Mouse (Mus musculus) retina, postnatal 1 day (tissue): ENCODE measurements around the gene Hectd1.
A peak's percentile ranks its signal among the peaks of the same experiment; 100 is the strongest.

Experiments used
- DNase-seq: peaks from one replicate; pipeline ENCODE4 v3.0.0-alpha.2; 2012

The Hectd1 gene

GRCm38 (mm10) chr12:51843576-51844520 is 14.5 kb upstream of the Hectd1 start:
- DNase-seq, result no peak

GRCm38 (mm10) chr12:51842081-51842864 is 12.9 kb upstream of the Hectd1 start:
- DNase-seq, result peak; percentile 67

- DNase-seq, result no peak
These were observed 10.5 kb upstream of the Hectd1 start for GRCm38 (mm10) chr12:51839856-51840255.

- DNase-seq, result no peak
These were observed 5.9 kb upstream of the Hectd1 start for GRCm38 (mm10) chr12:51835219-51835618.

- DNase-seq, result no peak
These were observed 2.6 kb upstream of the Hectd1 start for GRCm38 (mm10) chr12:51831931-51832330.

- no peak for DNase-seq
These were observed 2.0 kb upstream of the Hectd1 start for GRCm38 (mm10) chr12:51831296-51831695.

GRCm38 (mm10) chr12:51830671-51831070 is 1.3 kb upstream of the Hectd1 start:
- DNase-seq, result no peak

GRCm38 (mm10) chr12:51830077-51830402 is 704 bp upstream of the Hectd1 start:
- DNase-seq, result no peak

GRCm38 (mm10) chr12:51828716-51829289 is 533 bp downstream of the Hectd1 start:
- DNase-seq, result no peak

- no peak for DNase-seq
These were observed 1.2 kb downstream of the Hectd1 start for GRCm38 (mm10) chr12:51827958-51828650.

- no peak for DNase-seq
These were observed 4.0 kb downstream of the Hectd1 start for GRCm38 (mm10) chr12:51825338-51825737.

- DNase-seq, result no peak
These were observed 6.0 kb downstream of the Hectd1 start for GRCm38 (mm10) chr12:51823311-51823710.

GRCm38 (mm10) chr12:51822861-51823260 is 6.5 kb downstream of the Hectd1 start:
- no peak for DNase-seq

GRCm38 (mm10) chr12:51822236-51822635 is 7.1 kb downstream of the Hectd1 start:
- DNase-seq, result no peak

GRCm38 (mm10) chr12:51821256-51821655 is 8.1 kb downstream of the Hectd1 start:
- no peak for DNase-seq

- DNase-seq, result no peak
These were observed 9.3 kb downstream of the Hectd1 start for GRCm38 (mm10) chr12:51819951-51820498.

- no peak for DNase-seq
These were observed 11.3 kb downstream of the Hectd1 start for GRCm38 (mm10) chr12:51817815-51818613.

- DNase-seq, result no peak
These were observed 17.8 kb downstream of the Hectd1 start for GRCm38 (mm10) chr12:51811388-51812140.

- DNase-seq, result no peak
These were observed 18.8 kb downstream of the Hectd1 start for GRCm38 (mm10) chr12:51810564-51810963.

- peak; percentile 27 for DNase-seq
These were observed 44.5 kb downstream of the Hectd1 start for GRCm38 (mm10) chr12:51784842-51785241.

- DNase-seq, result no peak
These were observed 60.6 kb downstream of the Hectd1 start for GRCm38 (mm10) chr12:51768702-51769101.
